Comparison of ENCODE assay signal across 20 mouse cellular contexts in the genomic region with DNA sequence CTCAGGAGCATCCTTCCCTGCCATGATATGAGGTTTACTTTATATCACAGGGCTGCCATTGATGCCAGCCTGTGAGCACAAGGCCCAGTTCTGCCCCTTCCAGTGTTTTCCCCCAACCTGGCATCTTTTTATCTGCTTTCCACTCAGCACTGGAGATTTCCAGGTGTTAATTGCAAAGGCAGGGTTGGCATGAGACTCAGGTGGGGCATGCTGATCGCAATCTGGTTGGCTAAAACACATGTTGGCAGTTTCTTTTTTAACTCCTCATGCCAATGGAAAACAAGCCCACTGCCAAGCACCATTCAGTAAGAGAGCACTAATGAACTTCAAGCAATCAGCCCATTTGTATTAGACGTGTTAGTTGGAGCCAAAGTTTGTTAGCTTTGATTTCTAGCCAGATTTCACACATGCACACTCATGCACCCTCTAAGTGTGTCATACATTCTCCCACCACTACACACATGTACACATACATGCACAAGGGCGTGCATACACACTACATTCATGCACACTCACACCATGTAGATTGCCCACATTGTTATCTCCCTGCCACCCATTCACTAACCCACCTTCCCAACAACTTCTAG.
DNase-seq lines count a peak whose midpoint lies in the region; ATAC-seq and TF ChIP-seq lines count a peak whose summit lies in the region.
"Had no signal": no experiment of that assay in that cellular context is flagged by ENCODE, and none has a peak within 500 bp of the region (broad histone marks: within the 10 kb centered on the region; RNA-seq: fewer than 3 reads in every experiment).

No protein-coding gene starts in this region.

- no peaks in the 10 kb centered on the region for H3K36me3 ChIP-seq in forebrain, postnatal 0 days (ENCODE audit: insufficient read depth)
- H3K36me3 ChIP-seq: embryonic facial prominence, embryonic 13.5 days; heart, embryonic 15.5 days; hindbrain, embryonic 10.5 days; hindbrain, embryonic 15.5 days had no signal

- no peak overlapping the region for H3K4me3 ChIP-seq in forebrain, postnatal 0 days (ENCODE audit: low read depth, low read length)
- no peak overlapping the region for H3K4me3 ChIP-seq in left cerebral cortex, adult 2 months
- H3K4me3 ChIP-seq: embryonic facial prominence, embryonic 13.5 days; heart, adult 2 months; heart, embryonic 15.5 days; hindbrain, embryonic 10.5 days; hindbrain, embryonic 15.5 days had no signal

- TF ChIP-seq POLR2A in brain, embryonic 14.5 days (IDR thresholded peaks at IDR 0.05; ENCODE audit: borderline replicate concordance, extremely low read depth, insufficient read depth, insufficient read length, poor library complexity, severe bottlenecking): no peak

- no peak overlapping the region for H3K4me2 ChIP-seq in forebrain, postnatal 0 days (ENCODE audit: low read depth)
- H3K4me2 ChIP-seq: embryonic facial prominence, embryonic 13.5 days; heart, embryonic 11.5 days; heart, embryonic 15.5 days; hindbrain, embryonic 15.5 days had no signal

- no peak overlapping the region for H3K27ac ChIP-seq in forebrain, postnatal 0 days (ENCODE audit: low read depth, low read length)
- no peak overlapping the region for H3K27ac ChIP-seq in left cerebral cortex, adult 2 months
- H3K27ac ChIP-seq: embryonic facial prominence, embryonic 13.5 days; heart, adult 2 months; heart, embryonic 15.5 days; hindbrain, embryonic 10.5 days; hindbrain, embryonic 15.5 days had no signal

- TF ChIP-seq CTCF in brain, embryonic 14.5 days (IDR thresholded peaks at IDR 0.05; ENCODE audit: borderline replicate concordance, extremely low read depth, insufficient read depth, insufficient read length): no peak
- TF ChIP-seq CTCF in forebrain, postnatal 0 days (IDR thresholded peaks at IDR 0.05; ENCODE audit: low read depth): no peak
- no peak for TF ChIP-seq CTCF in left cerebral cortex, adult 2 months (IDR thresholded peaks at IDR 0.05)

- H3K9me3 ChIP-seq in forebrain, postnatal 0 days (ENCODE audit: low read length): no peaks in the 10 kb centered on the region
- H3K9me3 ChIP-seq: embryonic facial prominence, embryonic 13.5 days; heart, embryonic 15.5 days; hindbrain, embryonic 10.5 days; hindbrain, embryonic 15.5 days had no signal

- no peaks in the 10 kb centered on the region for H3K4me1 ChIP-seq in forebrain, postnatal 0 days (ENCODE audit: insufficient read depth)
- H3K4me1 ChIP-seq: heart, embryonic 15.5 days; hindbrain, embryonic 10.5 days; hindbrain, embryonic 15.5 days had no signal

- 56% methylated on average over 3 of the region's 3 CpGs for WGBS in forebrain, postnatal 0 days

- no peak overlapping the region for H3K9ac ChIP-seq in forebrain, postnatal 0 days
- H3K9ac ChIP-seq: embryonic facial prominence, embryonic 13.5 days; heart, embryonic 15.5 days; hindbrain, embryonic 15.5 days had no signal

- no peaks in the 10 kb centered on the region for H3K27me3 ChIP-seq in forebrain, postnatal 0 days (ENCODE audit: insufficient read depth, low read length)
- H3K27me3 ChIP-seq: embryonic facial prominence, embryonic 13.5 days; heart, embryonic 15.5 days; hindbrain, embryonic 15.5 days had no signal

- peak; percentile 6 to 17 for DNase-seq in cerebellum, postnatal 14 days
- DNase-seq in cerebellum, postnatal 25 days: no peak
- DNase-seq in heart, adult 11 months: peak; percentile 24
- no peak for DNase-seq in heart, postnatal 4 days
- DNase-seq in brain, embryonic 14.5 days (ENCODE audit: low read depth): peak; percentile 86
- peak; percentile 57 for DNase-seq in forebrain, postnatal 0 days
- no peak for DNase-seq in left cerebral cortex, adult 2 months (ENCODE audit: extremely low spot score in 1 of 2, low spot score in 2 of 2)
- DNase-seq: adrenal gland, postnatal 10 days; cerebellum, adult 18-20 months; cerebellum, postnatal 36 days; gastrocnemius, postnatal 10 days; heart, adult 2 months; heart, postnatal 14 days had no signal

- intact Hi-C loops in left cerebral cortex, adult 2 months (cut with DNase I): no loop called here

- ATAC-seq in forebrain, postnatal 0 days: peak; percentile 61
- ATAC-seq: inflammation-experienced regulatory T-cells, adult 6 months; intestine, postnatal 0 days had no signal

Comparison
In these comparisons a context has a peak if more than half of its experiments do, and no peak if none do; other contexts are left out.
1. DNase-seq: peak in cerebellum, postnatal 14 days (2 of 2), heart, adult 11 months (single experiment), brain, embryonic 14.5 days (single experiment) and forebrain, postnatal 0 days (single experiment); none in cerebellum, postnatal 25 days (0 of 2), heart, postnatal 4 days (single experiment) and left cerebral cortex, adult 2 months (0 of 2).